8 mouse cellular contexts compared by ENCODE assay signal in genomic region chr9:116218780-116219179, GRCm38 (mm10). TPM values are rescaled to one million over a fixed set of nuclear protein-coding genes. Genes with fewer than 3 reads are reported as not detected.
A peak's percentile ranks its signal among the peaks of the same experiment; 100 is the strongest.
DNase-seq lines count a peak whose midpoint lies in the region; ATAC-seq and TF ChIP-seq lines count a peak whose summit lies in the region.

No protein-coding gene starts in this region.

- peak overlapping the region in 1 of 3 experiments; percentile 21 for H3K4me3 ChIP-seq in CH12.LX (replicated peaks in 1 of 3; ENCODE audit: low read depth in 2 of 3, low read length in 2 of 3, poor library complexity in 1 of 3)
- no peak overlapping the region for H3K4me3 ChIP-seq in gastrocnemius, adult 2 months
- H3K4me3 ChIP-seq in hindbrain, embryonic 16.5 days (ENCODE audit: low read length): no peak overlapping the region

- TF ChIP-seq CTCF in CH12.LX (conservative IDR thresholded peaks at IDR 0.05 in 1 of 2, IDR thresholded peaks at IDR 0.05 in 1 of 2; ENCODE audit: low read depth in 2 of 2, low read length in 2 of 2): no peak
- TF ChIP-seq CTCF in gastrocnemius, adult 2 months (IDR thresholded peaks at IDR 0.05): no peak

- peak overlapping the region; percentile 98 for H3K27ac ChIP-seq in CH12.LX (ENCODE audit: insufficient read depth, low read depth)
- H3K27ac ChIP-seq in gastrocnemius, adult 2 months: peak overlapping the region; percentile 46
- H3K27ac ChIP-seq in hindbrain, embryonic 16.5 days (ENCODE audit: low read depth, low read length): peak overlapping the region; percentile 44; the same call in 1 of the 2 replicates

- in situ Hi-C loops in CH12.LX (cut with MboI; ENCODE audit: low pct_ligation_motif_present, low pct_unique_long_range_greater_than_20kb, low sequenced_read_pairs): loop anchor here (10.0 kb wide), 1 partner anchor 106 kb away; no protein-coding TSS in a partner anchor

- no peaks in the 10 kb centered on the region for H3K79me2 ChIP-seq in CH12.LX (replicated peaks; ENCODE audit: control insufficient read depth, extremely low read depth, insufficient read depth, poor library complexity, severe bottlenecking)

- no peaks in the 10 kb centered on the region for H3K36me3 ChIP-seq in CH12.LX (replicated peaks in 1 of 2; ENCODE audit: control insufficient read depth in 1 of 2, insufficient read depth in 1 of 2, low read length in 1 of 2)
- H3K36me3 ChIP-seq in hindbrain, embryonic 16.5 days (ENCODE audit: control insufficient read depth, insufficient read depth, low read length): no peaks in the 10 kb centered on the region

- 27% methylated on average over 4 of the region's 4 CpGs for WGBS in hindbrain, embryonic 16.5 days

- peak; percentile 73 for TF ChIP-seq EP300 in CH12.LX (IDR thresholded peaks at IDR 0.05; ENCODE audit: low read length)

- H3K4me1 ChIP-seq in CH12.LX (ENCODE audit: control insufficient read depth in 1 of 2, insufficient read depth in 2 of 2): peaks cover 30 to 90% of the 10 kb centered on the region in 2 experiments
- H3K4me1 ChIP-seq in hindbrain, embryonic 16.5 days (ENCODE audit: control insufficient read depth, insufficient read depth, low read depth, low read length): peaks cover 6% of the 10 kb centered on the region; the same call in 1 of the 2 replicates

- dilution Hi-C loops in CH12.LX (cut with MboI; ENCODE audit: extremely low pct_ligation_motif_present, extremely low pct_unique_long_range_greater_than_20kb, low sequenced_read_pairs): no loop called here

- TF ChIP-seq RAD21 in CH12.LX (IDR thresholded peaks at IDR 0.05; ENCODE audit: low read depth, low read length): no peak; the same call in 1 of the 2 replicates

- no peaks in the 10 kb centered on the region for H3K27me3 ChIP-seq in CH12.LX (replicated peaks)
- no peaks in the 10 kb centered on the region for H3K27me3 ChIP-seq in hindbrain, embryonic 16.5 days (replicated peaks; ENCODE audit: control insufficient read depth, insufficient read depth, low read length)

- intact Hi-C loops in gastrocnemius, adult 2 months (cut with DNase I): no loop called here

- H3K4me2 ChIP-seq in CH12.LX (ENCODE audit: insufficient read depth, low read depth, poor library complexity, severe bottlenecking): peak overlapping the region; percentile 73
- H3K4me2 ChIP-seq in hindbrain, embryonic 16.5 days (ENCODE audit: low read length): no peak overlapping the region

- DNase-seq in 3T3-L1 (ENCODE audit: low read depth, low spot score): peak; percentile 89
- peak; percentile 93 for DNase-seq in CH12.LX (ENCODE audit: extremely low read depth)
- DNase-seq in gastrocnemius, adult 2 months: peak; percentile 56
- peak; percentile 34 for DNase-seq in lung, postnatal 25 days (ENCODE audit: low spot score)
- peak; percentile 50 for DNase-seq in thymus, postnatal 4 days
- DNase-seq in urinary bladder, adult 18-20 months (ENCODE audit: low spot score in 2 of 2): no peak

- H3K9ac ChIP-seq in CH12.LX (ENCODE audit: insufficient read depth, low read depth): peak overlapping the region; percentile 60
- no peak overlapping the region for H3K9ac ChIP-seq in hindbrain, embryonic 16.5 days (ENCODE audit: low read depth, low read length)

- TF ChIP-seq POLR2A in CH12.LX (IDR thresholded peaks at IDR 0.05; ENCODE audit: low read depth, low read length): peak; percentile 66

- peak; percentile 45; the same call in 1 of the 2 replicates for ATAC-seq in hindbrain, embryonic 16.5 days
- ATAC-seq in erythroblast, adult 5-6 weeks (replicated peaks; ENCODE audit: low FRiP score, poor library complexity, severe bottlenecking): no peak

- no peaks in the 10 kb centered on the region for H3K9me3 ChIP-seq in CH12.LX (replicated peaks; ENCODE audit: low read length)
- H3K9me3 ChIP-seq in hindbrain, embryonic 16.5 days (ENCODE audit: control insufficient read depth, low read length): no peaks in the 10 kb centered on the region

TF ChIP-seq in CH12.LX, 34 proteins besides CTCF, POLR2A, EP300 and RAD21:
- no peak for TF ChIP-seq ZC3H11A (IDR thresholded peaks at IDR 0.05; ENCODE audit: low read depth, low read length)
- TF ChIP-seq BHLHE40 (IDR thresholded peaks at IDR 0.05; ENCODE audit: low read depth, low read length): peak; percentile 86
- TF ChIP-seq MYC (IDR thresholded peaks at IDR 0.05; ENCODE audit: low read depth, low read length): 0 out of 2 replicates have a peak, but pooled peaks have one; percentile 35
- TF ChIP-seq ETS1 (conservative IDR thresholded peaks at IDR 0.05; ENCODE audit: low read depth, low read length): peak; percentile 90
- no peak for TF ChIP-seq NRF1 (IDR thresholded peaks at IDR 0.05; ENCODE audit: low read depth, low read length)
- TF ChIP-seq TCF12 (IDR thresholded peaks at IDR 0.05; ENCODE audit: low read depth, low read length): peak; percentile 85
- no peak for TF ChIP-seq ZKSCAN1 (IDR thresholded peaks at IDR 0.05; ENCODE audit: borderline replicate concordance, low read depth, low read length)
- no peak for TF ChIP-seq USF2 (conservative IDR thresholded peaks at IDR 0.05; ENCODE audit: low read depth, low read length)
- TF ChIP-seq TBP (conservative IDR thresholded peaks at IDR 0.05; ENCODE audit: low read depth, low read length): peak; percentile 65
- peak; percentile 89 for TF ChIP-seq JUND (conservative IDR thresholded peaks at IDR 0.05; ENCODE audit: low read depth, low read length)
- peak; percentile 56; the same call in 1 of the 2 replicates for TF ChIP-seq MEF2A (IDR thresholded peaks at IDR 0.05; ENCODE audit: borderline replicate concordance, low read depth, low read length)
- TF ChIP-seq ZNF384 (IDR thresholded peaks at IDR 0.05; ENCODE audit: low read depth, low read length): no peak
- peak; percentile 1; the same call in 1 of the 2 replicates for TF ChIP-seq NELFE (IDR thresholded peaks at IDR 0.05; ENCODE audit: low read depth, low read length)
- TF ChIP-seq CHD1 (IDR thresholded peaks at IDR 0.05; ENCODE audit: low read depth, low read length): no peak
- no peak for TF ChIP-seq HCFC1 (IDR thresholded peaks at IDR 0.05; ENCODE audit: low read depth, low read length)
- TF ChIP-seq CHD2 (IDR thresholded peaks at IDR 0.05; ENCODE audit: low read length): no peak
- peak; percentile 94 for TF ChIP-seq JUN (IDR thresholded peaks at IDR 0.05; ENCODE audit: insufficient read depth, low read depth, low read length)
- TF ChIP-seq IRF4 (IDR thresholded peaks at IDR 0.05; ENCODE audit: low read depth, low read length): peak; percentile 66
- no peak for TF ChIP-seq UBTF (IDR thresholded peaks at IDR 0.05; ENCODE audit: low read depth, low read length)
- peak; percentile 49; the same call in 1 of the 2 replicates for TF ChIP-seq MAX (IDR thresholded peaks at IDR 0.05; ENCODE audit: low read length)

RNA-seq across cellular contexts. Expression of gene Tgfbr2, which starts 43.6 kb away (rescaled TPM):
- total RNA-seq in CH12.LX (2012; rRNA removed): 43.0 and 46.3 TPM in 2 replicates
- total RNA-seq in CH12.LX (2014; rRNA removed): 19.6 and 21.2 TPM in 2 replicates
- 37.4 and 42.8 TPM in 2 replicates for polyA plus RNA-seq in CH12.LX (2012; ENCODE audit: insufficient read length, low read depth)
- total RNA-seq in gastrocnemius, adult 2 months (2021): 10 to 100 TPM; 18.4 to 23.5 TPM
- polyA plus RNA-seq in hindbrain, embryonic 16.5 days (2015; fragmentation: Nextera tagmentation; extraction: Ambion mirVana): 8.4 and 10.5 TPM in 2 replicates
- 5.8 and 7.5 TPM in 2 replicates for total RNA-seq in erythroblast, adult 5-6 weeks (2015; ENCODE audit: low replicate concordance)
- total RNA-seq in erythroblast, adult 5-6 weeks (2017; ENCODE audit: low replicate concordance): 2.4 and 4.8 TPM in 2 replicates

Comparison
In these comparisons a context has a peak if more than half of its experiments do, and no peak if none do; other contexts are left out.
1. DNase-seq: peak in 3T3-L1 (single experiment), CH12.LX (single experiment), gastrocnemius, adult 2 months (single experiment), lung, postnatal 25 days (single experiment) and thymus, postnatal 4 days (single experiment); none in urinary bladder, adult 18-20 months (0 of 2).
2. H3K27ac ChIP-seq: peak in every context shown above with its lines; median percentile 98 in CH12.LX; 46 in gastrocnemius, adult 2 months; 44 in hindbrain, embryonic 16.5 days.